Mouse (Mus musculus) MEL (cell line): Measurements from ENCODE around the gene Garem2.

ENCODE experiments used
- BHLHE40 ChIP-seq: IDR thresholded peaks from 2 replicates; pipeline ENCODE4 v1.6.1; 2012; ENCODE audit warnings: low read depth, mild to moderate bottlenecking, inconsistent platforms, low read length, improper control_type of control experiment, borderline replicate concordance
- CTCF ChIP-seq, 3 experiments: IDR thresholded peaks in 2 of 3; conservative IDR thresholded peaks in 1 of 3; 2 replicates each; pipeline ENCODE4 v1.5.1; 2011 to 2012; ENCODE audit warnings: low read length in 3 of 3, low read depth in 2 of 3, mild to moderate bottlenecking in 2 of 3, improper control_type of control experiment in 1 of 3, inconsistent platforms in 1 of 3, mixed read lengths in 1 of 3, moderate library complexity in 1 of 3; ENCODE audit not compliant: control insufficient read depth in 1 of 3, insufficient read depth in 1 of 3, poor library complexity in 1 of 3, severe bottlenecking in 1 of 3
- E2F4 ChIP-seq: IDR thresholded peaks from 2 replicates; pipeline ENCODE4 v1.6.1; 2011; ENCODE audit warnings: low read depth, low read length, improper control_type of control experiment, borderline replicate concordance
- GATA1 ChIP-seq: IDR thresholded peaks from 2 replicates; pipeline ENCODE4 v1.6.1; 2011; ENCODE audit warnings: low read depth, low read length, improper control_type of control experiment
- NRF1 ChIP-seq: IDR thresholded peaks from 2 replicates; pipeline ENCODE4 v1.6.1; 2014; ENCODE audit warnings: low read depth, mild to moderate bottlenecking, inconsistent platforms, low read length, improper control_type of control experiment, moderate library complexity; ENCODE audit not compliant: poor library complexity, insufficient read depth, severe bottlenecking
- POLR2A ChIP-seq, 2 experiments: IDR thresholded peaks; 2 replicates each; pipeline ENCODE4 v1.6.1; 2011 to 2012; ENCODE audit warnings: low read length in 2 of 2, mild to moderate bottlenecking in 2 of 2, control low read depth in 1 of 2, improper control_type of control experiment in 1 of 2, low read depth in 1 of 2, moderate library complexity in 1 of 2; ENCODE audit not compliant: control insufficient read depth in 1 of 2, insufficient read depth in 1 of 2, poor library complexity in 1 of 2
- TCF12 ChIP-seq: IDR thresholded peaks from 2 replicates; pipeline ENCODE4 v1.6.1; 2014; ENCODE audit warnings: low read depth, mild to moderate bottlenecking, inconsistent platforms, low read length, improper control_type of control experiment, moderate library complexity
- USF1 ChIP-seq: IDR thresholded peaks from 2 replicates; pipeline ENCODE4 v1.6.1; 2014; ENCODE audit warnings: low read depth, mild to moderate bottlenecking, inconsistent platforms, low read length, improper control_type of control experiment, moderate library complexity

- no peak for TF ChIP-seq POLR2A (IDR thresholded peaks at IDR 0.05; ENCODE audit: control insufficient read depth in 1 of 2, insufficient read depth in 1 of 2, low read depth in 1 of 2, low read length in 2 of 2, poor library complexity in 1 of 2)
- no peak for TF ChIP-seq CTCF (IDR thresholded peaks at IDR 0.05 in 2 of 3, conservative IDR thresholded peaks at IDR 0.05 in 1 of 3; ENCODE audit: control insufficient read depth in 1 of 3, insufficient read depth in 1 of 3, low read depth in 2 of 3, low read length in 3 of 3, poor library complexity in 1 of 3, severe bottlenecking in 1 of 3)
- no peak for TF ChIP-seq USF1
- TF ChIP-seq TCF12 = no peak
- no peak for TF ChIP-seq NRF1
- no peak for TF ChIP-seq E2F4
- no peak for TF ChIP-seq GATA1
- no peak for TF ChIP-seq BHLHE40
Observed at GRCm38 (mm10) chr5:30107186-30107585, 2.2 kb downstream of the Garem2 start.
